Mouse (Mus musculus): ENCODE measurements around the gene 2010111I01Rik. TPM values are rescaled to one million over a fixed set of nuclear protein-coding genes. Genes with fewer than 3 reads are reported as not detected.

Gene 2010111I01Rik
- total and polyA plus RNA-seq, 2 experiments = 40.8 to 78.1 TPM

GRCm38 (mm10) chr13:63251118-63251889, 286.6 kb downstream of the 2010111I01Rik start:
- Histone ChIP-seq H3K4me1 (ENCODE audit: control insufficient read depth, insufficient read depth, low read length) (peaks cover 45% of the 10 kb centered on the region), H3K36me3 (ENCODE audit: control insufficient read depth, insufficient read depth, low read length) (peaks cover 8% of the 10 kb centered on the region; the same call in 1 of the 2 replicates), H3K4me3 (ENCODE audit: insufficient read depth, low read depth, low read length) (no peak overlapping the region), H3K79me2 (ENCODE audit: control insufficient read depth, insufficient read depth, low read length) (peaks cover 40% of the 10 kb centered on the region), H3K27ac (replicated peaks; ENCODE audit: insufficient read depth, low read depth, low read length) (no peak overlapping the region), H3K27me3 (ENCODE audit: control insufficient read depth, insufficient read depth, low read length) (no peaks in the 10 kb centered on the region), H3K9ac (ENCODE audit: low read depth, low read length) (no peak overlapping the region)
- TF ChIP-seq POLR2A (IDR thresholded peaks at IDR 0.05; ENCODE audit: extremely low read depth, insufficient read depth, low read length) (no peak), CTCF (IDR thresholded peaks at IDR 0.05; ENCODE audit: low read depth, low read length) (no peak)
- 85% methylated on average over 12 of the region's 12 CpGs for WGBS
- no peak for DNase-seq (ENCODE audit: extremely low read depth, low read depth, low spot score)

GRCm38 (mm10) chr13:63252295-63253010, 287.8 kb downstream of the 2010111I01Rik start:
- H3K79me2 ChIP-seq (ENCODE audit: control insufficient read depth, insufficient read depth, low read length) = peaks cover 40% of the 10 kb centered on the region
- DNase-seq (ENCODE audit: extremely low read depth, low read depth, low spot score) = peak; percentile 70
- peak overlapping the region; percentile 3; the same call in 1 of the 2 replicates for H3K9ac ChIP-seq (ENCODE audit: low read depth, low read length)
- H3K4me3 ChIP-seq (ENCODE audit: insufficient read depth, low read depth, low read length) = no peak overlapping the region
- 20% methylated on average over 2 of the region's 2 CpGs for WGBS
- H3K27ac ChIP-seq (replicated peaks; ENCODE audit: insufficient read depth, low read depth, low read length) = peak overlapping the region; percentile 73
- no peaks in the 10 kb centered on the region for H3K27me3 ChIP-seq (ENCODE audit: control insufficient read depth, insufficient read depth, low read length)
- H3K4me1 ChIP-seq (ENCODE audit: control insufficient read depth, insufficient read depth, low read length) = peaks cover 52% of the 10 kb centered on the region
- H3K36me3 ChIP-seq (ENCODE audit: control insufficient read depth, insufficient read depth, low read length) = peaks cover 7% of the 10 kb centered on the region; the same call in 1 of the 2 replicates
- TF ChIP-seq CTCF (IDR thresholded peaks at IDR 0.05; ENCODE audit: low read depth, low read length) (no peak), POLR2A (IDR thresholded peaks at IDR 0.05; ENCODE audit: extremely low read depth, insufficient read depth, low read length) (no peak)

- Histone ChIP-seq H3K27ac (replicated peaks; ENCODE audit: insufficient read depth, low read depth, low read length) (peak overlapping the region; percentile 73), H3K79me2 (ENCODE audit: control insufficient read depth, insufficient read depth, low read length) (peaks cover 34% of the 10 kb centered on the region), H3K4me1 (ENCODE audit: control insufficient read depth, insufficient read depth, low read length) (peaks cover 53% of the 10 kb centered on the region), H3K36me3 (ENCODE audit: control insufficient read depth, insufficient read depth, low read length) (peaks cover 3% of the 10 kb centered on the region; the same call in 1 of the 2 replicates), H3K4me3 (ENCODE audit: insufficient read depth, low read depth, low read length) (no peak overlapping the region), H3K27me3 (ENCODE audit: control insufficient read depth, insufficient read depth, low read length) (no peaks in the 10 kb centered on the region), H3K9ac (ENCODE audit: low read depth, low read length) (0 out of 2 replicates have a peak overlapping the region, but pooled peaks have one; percentile 9)
- 13% methylated on average over 5 of the region's 5 CpGs for WGBS
- DNase-seq (ENCODE audit: extremely low read depth, low read depth, low spot score) = peak; percentile 60
- TF ChIP-seq CTCF (IDR thresholded peaks at IDR 0.05; ENCODE audit: low read depth, low read length) (no peak), POLR2A (IDR thresholded peaks at IDR 0.05; ENCODE audit: extremely low read depth, insufficient read depth, low read length) (no peak)
Measured at GRCm38 (mm10) chr13:63253147-63253546, 288.5 kb downstream of the 2010111I01Rik start.

GRCm38 (mm10) chr13:63253886-63254636, 289.4 kb downstream of the 2010111I01Rik start:
- Histone ChIP-seq H3K27ac (replicated peaks; ENCODE audit: insufficient read depth, low read depth, low read length) (peak overlapping the region; percentile 82), H3K9ac (ENCODE audit: low read depth, low read length) (no peak overlapping the region), H3K4me3 (ENCODE audit: insufficient read depth, low read depth, low read length) (no peak overlapping the region), H3K79me2 (ENCODE audit: control insufficient read depth, insufficient read depth, low read length) (peaks cover 36% of the 10 kb centered on the region), H3K4me1 (ENCODE audit: control insufficient read depth, insufficient read depth, low read length) (peaks cover 61% of the 10 kb centered on the region), H3K27me3 (ENCODE audit: control insufficient read depth, insufficient read depth, low read length) (no peaks in the 10 kb centered on the region), H3K36me3 (ENCODE audit: control insufficient read depth, insufficient read depth, low read length) (peaks cover 3% of the 10 kb centered on the region; the same call in 1 of the 2 replicates)
- no peak for TF ChIP-seq CTCF (IDR thresholded peaks at IDR 0.05; ENCODE audit: low read depth, low read length)
- DNase-seq (ENCODE audit: extremely low read depth, low read depth, low spot score) = no peak
- 72% methylated on average over 7 of the region's 7 CpGs for WGBS

GRCm38 (mm10) chr13:63255519-63256011, 290.9 kb downstream of the 2010111I01Rik start:
- TF ChIP-seq POLR2A (IDR thresholded peaks at IDR 0.05; ENCODE audit: extremely low read depth, insufficient read depth, low read length) (no peak), CTCF (IDR thresholded peaks at IDR 0.05; ENCODE audit: low read depth, low read length) (no peak)
- WGBS = 9% methylated on average over 5 of the region's 5 CpGs
- H3K4me3 ChIP-seq (ENCODE audit: insufficient read depth, low read depth, low read length) = no peak overlapping the region; the same call in 1 of the 2 replicates
- H3K4me1 ChIP-seq (ENCODE audit: control insufficient read depth, insufficient read depth, low read length) = peaks cover 62% of the 10 kb centered on the region
- H3K27me3 ChIP-seq (ENCODE audit: control insufficient read depth, insufficient read depth, low read length) = no peaks in the 10 kb centered on the region
- peak; percentile 66 for DNase-seq (ENCODE audit: extremely low read depth, low read depth, low spot score)
- H3K9ac ChIP-seq (ENCODE audit: low read depth, low read length) = peak overlapping the region; percentile 6
- peak overlapping the region; percentile 81 for H3K27ac ChIP-seq (replicated peaks; ENCODE audit: insufficient read depth, low read depth, low read length)
- H3K79me2 ChIP-seq (ENCODE audit: control insufficient read depth, insufficient read depth, low read length) = peaks cover 33% of the 10 kb centered on the region
- peaks cover 3% of the 10 kb centered on the region; the same call in 1 of the 2 replicates for H3K36me3 ChIP-seq (ENCODE audit: control insufficient read depth, insufficient read depth, low read length)
